Mouse (Mus musculus): ENCODE results near the gene Mlana.

- TF ChIP-seq CTCF (IDR thresholded peaks at IDR 0.05; ENCODE audit: low read depth, low read length) (no peak), POLR2A (IDR thresholded peaks at IDR 0.05; ENCODE audit: insufficient read depth, low read length) (no peak)
These were observed 784 bp upstream of the Mlana start for GRCm38 (mm10) chr19:29696840-29697239.

Data from ES-Bruce4 (cell line).